Mouse (Mus musculus): ENCODE data around the gene Grap2.

GRCm38 (mm10) chr15:80697564-80697963 is 125.2 kb downstream of the Grap2 start:
- no peak for TF ChIP-seq POLR2A (IDR thresholded peaks at IDR 0.05; ENCODE audit: control insufficient read depth in 1 of 2, insufficient read depth in 1 of 2, low read depth in 1 of 2, low read length in 2 of 2, poor library complexity in 1 of 2)
- TF ChIP-seq GATA1 (IDR thresholded peaks at IDR 0.05; ENCODE audit: low read depth, low read length): no peak
- no peak for TF ChIP-seq USF1 (IDR thresholded peaks at IDR 0.05; ENCODE audit: low read depth, low read length)
- TF ChIP-seq TBP (IDR thresholded peaks at IDR 0.05; ENCODE audit: low read depth, low read length): no peak
- no peak for TF ChIP-seq CTCF (IDR thresholded peaks at IDR 0.05 in 2 of 3, conservative IDR thresholded peaks at IDR 0.05 in 1 of 3; ENCODE audit: control insufficient read depth in 1 of 3, insufficient read depth in 1 of 3, low read depth in 2 of 3, low read length in 3 of 3, poor library complexity in 1 of 3, severe bottlenecking in 1 of 3)
- no peak for TF ChIP-seq ZMIZ1 (IDR thresholded peaks at IDR 0.05; ENCODE audit: low read depth, low read length)
- no peak for TF ChIP-seq TAL1 (IDR thresholded peaks at IDR 0.05; ENCODE audit: low read length)
- no peak for TF ChIP-seq MAZ (IDR thresholded peaks at IDR 0.05; ENCODE audit: low read depth, low read length)
- no peak for TF ChIP-seq POLR2AphosphoS5 (IDR thresholded peaks at IDR 0.05; ENCODE audit: borderline replicate concordance, low read depth, low read length)
- TF ChIP-seq JUND (IDR thresholded peaks at IDR 0.05; ENCODE audit: low read depth, low read length): no peak
- TF ChIP-seq POLR2AphosphoS2 (IDR thresholded peaks at IDR 0.05; ENCODE audit: low read length): no peak
- TF ChIP-seq RCOR1 (IDR thresholded peaks at IDR 0.05; ENCODE audit: low read depth, low read length): no peak

Data from MEL (cell line).